Mouse (Mus musculus): ENCODE data around the gene Pank1. TPM values are rescaled to one million over a fixed set of nuclear protein-coding genes. Genes with fewer than 3 reads are reported as not detected.

Gene Pank1
- polyA plus RNA-seq (2015; fragmentation: Nextera tagmentation; extraction: Ambion mirVana), result 2.5 and 3.0 TPM in 2 replicates

- peak; percentile 65 for DNase-seq (ENCODE audit: low spot score)
Observed at GRCm38 (mm10) chr19:34878603-34879541, at the start of gene Pank1. Gene Pank1, minus strand, starts transcription at chr19:34879455.

GRCm38 (mm10) chr19:34922603-34922963, 43.3 kb upstream of the Pank1 start:
- DNase-seq (ENCODE audit: low spot score), result no peak

- DNase-seq (ENCODE audit: low spot score), result peak; percentile 92
Observed at GRCm38 (mm10) chr19:34921652-34922602, 42.7 kb upstream of the Pank1 start, which contains the start of gene Kif20b. Gene Kif20b, plus strand, starts transcription at chr19:34922361.

DNA sequence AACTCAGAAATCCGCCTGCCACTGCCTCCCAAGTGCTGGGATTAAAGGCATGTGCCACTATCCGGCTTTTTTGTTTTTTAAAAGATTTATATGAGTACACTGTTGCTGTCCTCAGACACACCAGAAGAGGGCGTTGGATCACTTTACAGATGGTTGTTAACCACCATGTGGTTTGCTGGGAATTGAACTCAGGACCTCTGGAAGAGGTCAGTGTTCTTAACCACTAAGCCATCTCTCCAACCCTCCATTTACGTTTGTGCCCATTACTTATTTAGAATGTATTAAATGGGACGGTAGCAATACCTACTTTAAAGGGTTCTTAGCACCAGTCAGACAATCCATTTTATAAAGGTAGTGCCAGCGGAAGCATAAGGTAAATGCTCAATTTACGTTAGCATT, 42.0 kb upstream of the Pank1 start:
- DNase-seq (ENCODE audit: low spot score), result no peak

- DNase-seq (ENCODE audit: low spot score), result no peak
Observed at GRCm38 (mm10) chr19:34920531-34920930, 41.3 kb upstream of the Pank1 start.

DNA sequence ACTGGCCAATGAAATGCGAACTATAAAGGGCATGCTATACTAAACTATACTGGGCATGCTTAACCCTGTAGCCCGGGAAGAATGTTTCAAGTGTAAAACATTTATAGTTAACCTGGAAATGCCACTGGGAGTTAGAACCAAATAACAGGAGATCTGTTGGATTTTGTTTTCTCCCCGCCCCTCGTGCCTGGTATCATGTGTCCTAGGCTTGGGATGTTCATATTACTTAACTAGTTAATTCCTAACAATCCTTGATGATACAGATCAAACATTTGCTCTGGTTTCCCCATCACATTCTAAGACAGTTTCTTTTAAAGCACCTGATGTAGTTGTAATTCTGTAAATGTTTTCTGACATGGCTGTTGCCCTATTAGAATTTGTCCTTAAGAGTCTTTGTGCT, 40.8 kb upstream of the Pank1 start:
- DNase-seq (ENCODE audit: low spot score), result no peak

- DNase-seq (ENCODE audit: low spot score), result no peak
Observed at GRCm38 (mm10) chr19:34912366-34912765, 33.1 kb upstream of the Pank1 start.

- DNase-seq (ENCODE audit: low spot score), result no peak
Observed at GRCm38 (mm10) chr19:34906772-34907171, 27.5 kb upstream of the Pank1 start.

- peak; percentile 9 for DNase-seq (ENCODE audit: low spot score)
Observed at GRCm38 (mm10) chr19:34905424-34905823, 26.2 kb upstream of the Pank1 start.

- no peak for DNase-seq (ENCODE audit: low spot score)
Observed at GRCm38 (mm10) chr19:34904032-34904431, 24.8 kb upstream of the Pank1 start.

DNA sequence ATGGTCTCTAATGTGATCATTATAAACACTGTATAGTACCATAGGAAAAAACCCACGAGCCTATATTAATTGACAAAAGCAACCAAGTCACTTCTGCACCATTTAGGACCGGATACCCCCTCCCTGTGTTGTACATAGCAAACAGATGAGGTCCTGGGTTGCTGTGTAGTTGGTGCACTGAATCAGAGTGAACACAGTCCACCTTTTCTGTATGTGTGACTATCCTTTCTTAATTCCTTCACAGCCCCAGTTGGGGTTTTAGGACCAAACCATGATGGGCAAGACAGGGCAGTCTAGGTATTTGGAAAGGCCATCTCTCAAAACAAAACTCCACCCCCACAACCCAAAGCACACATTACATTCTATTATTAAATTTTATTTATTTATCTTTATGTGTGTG, 22.5 kb upstream of the Pank1 start:
- DNase-seq (ENCODE audit: low spot score), result no peak

DNA sequence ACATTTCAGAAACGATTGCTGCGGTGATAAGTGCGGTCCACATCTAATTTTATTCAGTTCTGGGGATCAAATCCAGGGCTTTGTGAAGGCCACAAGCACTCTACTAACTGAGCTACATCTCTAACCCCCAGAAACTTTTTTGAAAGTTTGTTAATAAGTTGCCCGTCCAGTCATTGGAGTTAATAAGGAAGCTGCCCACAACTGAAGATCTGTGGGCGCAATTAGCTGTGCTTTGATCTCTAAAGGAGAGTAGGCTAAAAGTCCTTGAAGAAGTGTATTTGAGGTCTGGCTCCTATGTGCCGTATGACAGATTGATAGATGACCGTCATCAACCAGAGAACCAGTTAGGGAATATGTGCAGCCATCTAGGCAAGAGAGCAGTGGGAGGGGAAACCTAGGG, 22.0 kb upstream of the Pank1 start:
- no peak for DNase-seq (ENCODE audit: low spot score)

GRCm38 (mm10) chr19:34898941-34899340, 19.7 kb upstream of the Pank1 start:
- no peak for DNase-seq (ENCODE audit: low spot score)

DNA sequence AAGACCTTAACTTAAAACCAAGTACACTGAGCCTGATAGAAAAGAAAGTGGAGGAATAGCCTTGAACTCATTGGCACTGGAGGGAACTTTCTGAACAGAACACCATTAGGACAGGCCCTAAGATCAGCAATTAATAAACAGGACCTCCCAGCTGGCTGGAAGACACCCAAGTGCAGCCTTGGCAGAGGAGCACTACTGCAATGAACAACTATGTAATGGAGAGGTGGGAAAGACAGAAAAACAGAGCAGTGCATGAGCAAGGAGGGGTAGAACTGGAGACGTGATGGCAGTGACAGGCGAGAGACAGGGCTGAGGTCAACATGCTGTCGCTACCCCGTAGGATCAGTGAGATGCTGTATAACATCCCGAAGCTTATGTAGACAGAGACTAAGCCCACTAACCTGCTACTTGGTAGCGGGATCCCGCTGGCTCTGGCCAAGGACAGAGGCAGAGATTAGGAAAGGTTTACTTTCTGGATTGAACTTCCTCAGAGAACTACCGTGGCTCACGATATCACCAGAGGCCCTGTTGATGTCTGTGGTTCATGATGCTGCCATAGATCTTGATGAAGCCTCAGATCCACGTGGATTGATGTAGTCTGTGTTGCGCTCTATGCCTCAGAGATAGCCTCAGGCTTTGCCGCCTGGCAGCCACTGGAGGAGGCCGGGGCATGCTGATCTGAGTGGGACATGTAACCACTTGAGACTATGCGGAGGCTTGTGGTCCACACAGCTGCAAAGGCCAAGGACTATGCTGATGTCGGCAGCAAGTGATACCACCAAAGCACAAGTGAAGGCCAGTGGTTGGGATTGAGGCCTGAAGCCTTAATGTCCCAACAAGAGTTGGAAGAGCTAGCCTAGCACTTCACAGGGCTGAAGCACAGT, 18.1 kb upstream of the Pank1 start:
- no peak for DNase-seq (ENCODE audit: low spot score)

- no peak for DNase-seq (ENCODE audit: low spot score)
Observed at GRCm38 (mm10) chr19:34895082-34895481, 15.8 kb upstream of the Pank1 start.

DNA sequence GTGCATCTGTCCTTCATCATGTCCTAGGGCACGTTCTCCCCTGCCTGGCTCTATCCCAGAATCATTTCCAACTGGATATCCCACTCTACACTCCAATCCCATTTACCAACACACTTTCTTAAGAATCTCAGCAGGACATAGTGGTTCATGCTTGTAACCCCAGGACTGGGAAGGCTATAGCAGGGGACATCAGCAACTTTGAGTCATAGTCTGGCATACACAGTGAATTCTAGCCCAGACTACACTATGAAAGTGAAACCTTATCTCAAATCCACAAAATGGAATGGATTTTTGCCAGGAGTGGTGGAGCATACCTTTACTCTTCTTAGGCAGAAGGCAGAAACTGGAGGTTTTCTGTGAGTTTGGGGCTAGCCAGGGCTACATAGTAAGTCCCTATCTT, 12.3 kb upstream of the Pank1 start:
- no peak for DNase-seq (ENCODE audit: low spot score)

DNA sequence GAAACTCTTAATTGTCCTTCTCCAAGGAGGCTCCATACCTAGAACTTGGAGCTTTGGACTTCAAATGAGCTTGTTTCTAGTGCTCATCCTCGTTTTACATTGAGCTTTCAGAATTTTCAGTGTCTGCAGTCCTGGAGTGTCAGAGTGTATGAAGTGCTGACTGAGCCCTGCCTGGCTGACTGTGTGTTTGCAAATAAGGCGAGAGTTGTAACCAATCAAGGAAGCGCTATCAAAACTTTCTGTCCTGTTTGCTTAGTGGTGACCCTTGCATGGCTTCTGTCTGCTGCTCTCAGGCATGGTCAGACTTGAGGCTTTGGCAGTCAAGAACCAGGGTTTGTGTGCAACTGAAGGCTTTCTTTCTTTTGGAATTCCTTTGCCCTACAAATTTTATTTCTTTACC, 11.7 kb upstream of the Pank1 start:
- DNase-seq (ENCODE audit: low spot score), result no peak

- DNase-seq (ENCODE audit: low spot score), result no peak
Observed at GRCm38 (mm10) chr19:34886324-34886723, 7.1 kb upstream of the Pank1 start.

- no peak for DNase-seq (ENCODE audit: low spot score)
Observed at GRCm38 (mm10) chr19:34883526-34884224, 4.4 kb upstream of the Pank1 start.

DNA sequence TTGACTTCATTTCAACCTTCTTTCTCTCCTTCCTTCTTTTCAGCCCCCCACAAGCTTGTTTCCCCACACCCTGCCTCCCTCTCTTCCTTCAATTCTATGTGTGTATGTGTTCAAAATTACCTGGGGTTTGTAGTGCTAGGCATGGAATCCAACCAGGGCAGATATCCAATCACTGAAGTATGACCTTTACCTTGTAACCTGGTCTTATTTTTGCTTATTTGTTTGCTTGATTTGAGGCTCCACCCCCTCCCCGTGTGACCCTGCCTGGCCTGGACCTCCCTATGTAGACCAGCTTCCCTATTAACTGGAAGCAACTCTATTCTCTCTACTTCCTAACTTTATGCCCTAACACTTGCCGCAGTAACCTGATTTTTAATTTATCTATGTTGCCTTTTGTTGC, 3.2 kb upstream of the Pank1 start:
- DNase-seq (ENCODE audit: low spot score), result no peak

Measured in thymus, postnatal 0 days (tissue).